11 mouse cellular contexts compared by ENCODE assay signal in genomic region chr5:131065174-131065573, GRCm38 (mm10).
A peak's percentile ranks its signal among the peaks of the same experiment; 100 is the strongest.
DNase-seq lines count a peak whose midpoint lies in the region; ATAC-seq and TF ChIP-seq lines count a peak whose summit lies in the region.
"Had no signal": no experiment of that assay in that cellular context is flagged by ENCODE, and none has a peak within 500 bp of the region (broad histone marks: within the 10 kb centered on the region; RNA-seq: fewer than 3 reads in every experiment).

No protein-coding gene starts in this region.

- peak; percentile 33 for DNase-seq in gastrocnemius, postnatal 14 days
- DNase-seq in gastrocnemius, postnatal 36 days, result no peak
- peak; percentile 82 to 84 for DNase-seq in cerebellum, adult 18-20 months
- peak; percentile 83 to 89 for DNase-seq in layer of hippocampus, adult 2 months (ENCODE audit: low spot score in 2 of 2)
- peak; percentile 83 for DNase-seq in left cerebral cortex, postnatal 4 days
- DNase-seq in lung, adult 18-20 months, result no peak
- DNase-seq in testis, postnatal 14 days (ENCODE audit: low spot score), result no peak
- DNase-seq: kidney, adult 9 months had no signal

- no peak for TF ChIP-seq CTCF in layer of hippocampus, adult 2 months (conservative IDR thresholded peaks at IDR 0.05)

- no peak for ATAC-seq in CD4-positive, CD25-positive, alpha-beta regulatory T cell, adult 4 months

- intact Hi-C loops in gastrocnemius, postnatal 14 days (cut with DNase I; ENCODE audit: low total_unique reads), result no loop called here
- intact Hi-C loops in gastrocnemius, postnatal 36 days (cut with DNase I), result no loop called here
- intact Hi-C loops in left cerebral cortex, postnatal 4 days (cut with DNase I), result no loop called here

- no peak overlapping the region for H3K4me3 ChIP-seq in layer of hippocampus, adult 2 months
- H3K4me3 ChIP-seq: embryonic facial prominence, embryonic 12.5 days; hindbrain, embryonic 13.5 days had no signal

- H3K27ac ChIP-seq in layer of hippocampus, adult 2 months, result peak overlapping the region; percentile 94
- H3K27ac ChIP-seq: embryonic facial prominence, embryonic 12.5 days; hindbrain, embryonic 13.5 days had no signal

Comparison
In these comparisons a context has a peak if more than half of its experiments do, and no peak if none do; other contexts are left out.
1. DNase-seq: peak in gastrocnemius, postnatal 14 days (single experiment), cerebellum, adult 18-20 months (2 of 2), layer of hippocampus, adult 2 months (2 of 2) and left cerebral cortex, postnatal 4 days (single experiment); none in gastrocnemius, postnatal 36 days (0 of 2), lung, adult 18-20 months (0 of 2) and testis, postnatal 14 days (single experiment).